1 mouse cellular context compared by ENCODE assay signal in the genomic region with DNA sequence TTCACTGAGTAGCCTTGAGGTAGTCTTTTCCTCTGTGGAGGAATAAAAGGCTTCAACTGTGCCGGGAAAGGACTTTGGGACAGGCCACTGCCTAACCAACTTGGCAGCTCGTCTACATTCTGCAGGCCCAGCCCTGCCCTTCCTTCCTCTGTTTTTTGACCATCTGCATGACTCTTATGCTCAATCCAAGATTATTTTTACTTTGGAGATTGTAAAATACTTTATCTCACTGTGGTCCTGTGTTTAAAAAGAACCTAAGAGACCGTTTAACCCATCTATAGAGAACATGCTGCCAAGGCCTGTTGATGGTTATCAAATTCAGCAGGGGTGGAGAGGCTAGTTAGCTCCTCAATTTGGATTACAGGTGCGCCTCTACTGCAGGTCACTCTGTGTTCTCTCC.
A peak's percentile ranks its signal among the peaks of the same experiment; 100 is the strongest.
TF ChIP-seq lines count a peak whose summit lies in the region.

No protein-coding gene starts in this region.

TF ChIP-seq in MEL, 35 proteins besides CTCF, POLR2A, EP300 and RAD21 (continued from another document):
- TF ChIP-seq SIN3A (IDR thresholded peaks at IDR 0.05; ENCODE audit: low read length) (0 out of 2 replicates have a peak, but pooled peaks have one; percentile 25), TCF12 (IDR thresholded peaks at IDR 0.05; ENCODE audit: low read depth, low read length) (peak; percentile 76), MYB (IDR thresholded peaks at IDR 0.05; ENCODE audit: low read depth, low read length) (peak; percentile 59; the same call in 1 of the 2 replicates), GATA1 (IDR thresholded peaks at IDR 0.05; ENCODE audit: low read depth, low read length) (peak; percentile 43), ETS1 (IDR thresholded peaks at IDR 0.05; ENCODE audit: low read depth, low read length) (peak; percentile 55; the same call in 1 of the 2 replicates), JUND (IDR thresholded peaks at IDR 0.05; ENCODE audit: low read depth, low read length) (no peak), MXI1 (IDR thresholded peaks at IDR 0.05; ENCODE audit: low read depth, low read length) (0 out of 2 replicates have a peak, but pooled peaks have one; percentile 18), MEF2A (IDR thresholded peaks at IDR 0.05; ENCODE audit: extremely low read depth, insufficient replicate concordance, low read depth, low read length, poor library complexity, severe bottlenecking) (peak; percentile 62; the same call in 1 of the 2 replicates)
